Mouse (Mus musculus) ES-E14 (cell line): ENCODE data around the gene Phox2a.

ENCODE experiments used
- CHD2 ChIP-seq: IDR thresholded peaks from 2 replicates; pipeline ENCODE4 v1.6.1; 2014; ENCODE audit warnings: mild to moderate bottlenecking, low read depth, low read length, inconsistent platforms
- HCFC1 ChIP-seq: IDR thresholded peaks from 2 replicates; pipeline ENCODE4 v1.6.1; 2012; ENCODE audit warnings: low read length, inconsistent platforms, borderline replicate concordance; ENCODE audit not compliant: insufficient read depth
- MAFK ChIP-seq: IDR thresholded peaks from 2 replicates; pipeline ENCODE4 v1.6.1; 2014; ENCODE audit warnings: mild to moderate bottlenecking, low read depth, low read length, inconsistent platforms; ENCODE audit not compliant: insufficient read depth
- ZC3H11A ChIP-seq: IDR thresholded peaks from 2 replicates; pipeline ENCODE4 v1.6.1; 2012; ENCODE audit warnings: low read depth, mild to moderate bottlenecking, inconsistent platforms, low read length, borderline replicate concordance
- ZNF384 ChIP-seq: IDR thresholded peaks from 2 replicates; pipeline ENCODE4 v1.6.1; 2012; ENCODE audit warnings: low read depth, low read length, inconsistent platforms

DNA sequence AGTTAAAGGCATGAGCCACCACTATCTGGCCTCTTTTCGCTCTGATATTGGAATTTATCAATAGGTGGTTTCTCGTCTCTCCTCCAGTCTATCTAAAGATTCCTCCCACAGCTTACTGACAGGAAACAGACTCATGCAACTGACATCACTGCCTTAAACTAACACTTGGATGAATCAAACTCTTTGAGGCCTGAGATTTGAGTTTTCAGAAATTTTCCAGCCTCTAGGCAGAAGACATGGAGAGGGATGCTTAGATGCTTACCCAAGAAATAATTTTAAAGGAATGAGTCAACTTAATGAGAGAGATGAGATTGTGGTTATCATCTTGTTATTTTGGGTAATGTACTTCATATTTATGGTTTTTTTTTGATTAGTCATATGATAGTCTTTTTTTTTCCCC is 35.7 kb downstream of the Phox2a start:
- TF ChIP-seq ZNF384 (no peak), HCFC1 (no peak), CHD2 (no peak), MAFK (no peak), ZC3H11A (no peak)
